Mouse (Mus musculus) myocyte (in vitro differentiated cells): Measurements from ENCODE around the gene Krtap29-1.

Experiments used
- CEBPB ChIP-seq: IDR thresholded peaks from 2 replicates; pipeline ENCODE4 v1.6.1; 2011; ENCODE audit warnings: mild to moderate bottlenecking, moderate library complexity; ENCODE audit not compliant: poor library complexity, insufficient read depth, severe bottlenecking
- E2F4 ChIP-seq: IDR thresholded peaks from one replicate; pipeline ENCODE4 v1.6.1; 2011; ENCODE audit warnings: mild to moderate bottlenecking, control low read depth, moderate library complexity; ENCODE audit not compliant: insufficient read depth
- MAX ChIP-seq: IDR thresholded peaks from one replicate; pipeline ENCODE4 v1.6.1; 2011; ENCODE audit warnings: low read depth, mild to moderate bottlenecking, control low read depth
- POLR2A ChIP-seq: IDR thresholded peaks from one replicate; pipeline ENCODE4 v1.6.1; 2011; ENCODE audit warnings: low read depth, mild to moderate bottlenecking, control low read depth, moderate library complexity; ENCODE audit not compliant: insufficient read length
- USF1 ChIP-seq: IDR thresholded peaks from one replicate; pipeline ENCODE4 v1.6.1; 2011; ENCODE audit warnings: low read depth, mild to moderate bottlenecking, control low read depth, moderate library complexity

DNA sequence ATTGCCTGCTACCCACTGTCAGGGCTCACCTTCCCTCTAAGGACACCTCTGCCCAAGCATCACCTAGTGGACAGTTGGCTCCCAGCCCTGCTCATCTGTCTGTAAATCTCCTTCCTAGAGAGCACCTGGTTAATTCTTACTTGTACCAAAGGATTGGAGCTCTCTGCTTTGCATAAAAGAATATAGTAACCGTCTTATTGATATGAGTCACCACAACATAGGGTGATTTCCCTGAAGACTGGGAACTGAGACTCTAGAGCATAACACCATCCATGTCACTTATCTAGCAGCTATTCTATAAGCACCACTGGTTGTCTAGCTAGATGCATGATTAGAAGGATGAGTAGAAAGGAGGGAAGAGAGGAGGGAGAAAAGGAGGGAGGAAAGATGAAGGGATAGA lies 4.6 kb upstream of the Krtap29-1 start:
- TF ChIP-seq MAX (no peak), E2F4 (no peak), USF1 (no peak), CEBPB (no peak), POLR2A (no peak)
